Mouse (Mus musculus) liver, adult 2 months (tissue): ENCODE measurements around the gene H2-DMb1. TPM values are rescaled to one million over a fixed set of nuclear protein-coding genes. Genes with fewer than 3 reads are reported as not detected.

Experiments
- DNase-seq: peaks from one replicate; pipeline ENCODE4 v3.0.0-alpha.2; 2011; ENCODE audit warnings: low read depth, low spot score; ENCODE audit errors: extremely low read depth
- H3K27ac ChIP-seq: fragments of 200-500 bp; replicated peaks from 2 replicates; pipeline ENCODE4 v1.5.1; 2012; ENCODE audit warnings: low read depth, mild to moderate bottlenecking, control low read depth, inconsistent platforms, low read length; ENCODE audit not compliant: insufficient read depth
- H3K27me3 ChIP-seq: fragments of 200-500 bp; 2 replicates; pipeline ENCODE4 v1.6.1; 2012; ENCODE audit warnings: mild to moderate bottlenecking, moderate library complexity, low read length, inconsistent platforms; ENCODE audit not compliant: control insufficient read depth, insufficient read depth
- H3K36me3 ChIP-seq: fragments of 200-500 bp; 2 replicates; pipeline ENCODE4 v1.6.1; 2012; ENCODE audit warnings: low read length, inconsistent platforms; ENCODE audit not compliant: control insufficient read depth, insufficient read depth
- H3K4me1 ChIP-seq: fragments of 200-500 bp; 2 replicates; pipeline ENCODE4 v1.6.1; 2011; ENCODE audit warnings: low read length; ENCODE audit not compliant: control insufficient read depth, insufficient read depth
- H3K4me3 ChIP-seq: fragments of 200-500 bp; 2 replicates; pipeline ENCODE4 v1.5.1; 2011; ENCODE audit warnings: low read depth, mild to moderate bottlenecking, control low read depth, low read length, moderate library complexity; ENCODE audit not compliant: insufficient read depth
- H3K79me2 ChIP-seq: fragments of 200-500 bp; 2 replicates; pipeline ENCODE4 v1.6.1; 2012; ENCODE audit warnings: inconsistent platforms, mild to moderate bottlenecking, low read length, moderate library complexity; ENCODE audit not compliant: control insufficient read depth, insufficient read depth
- H3K9ac ChIP-seq: fragments of 200-500 bp; 2 replicates; pipeline ENCODE4 v1.6.1; 2012; ENCODE audit warnings: low read depth, mild to moderate bottlenecking, control low read depth, inconsistent platforms, low read length
- CTCF ChIP-seq: fragments of 200-500 bp; IDR thresholded peaks from 2 replicates; pipeline ENCODE4 v1.5.1; 2011; ENCODE audit warnings: low read depth, low read length, control low read depth
- POLR2A ChIP-seq: fragments of 200-500 bp; IDR thresholded peaks from 2 replicates; pipeline ENCODE4 v1.6.1; 2011; ENCODE audit warnings: low read length, control low read depth; ENCODE audit not compliant: insufficient read depth; ENCODE audit errors: extremely low read depth
- WGBS: fragments of 180-500 bp; shearing (Covaris S2); methylation state at CpG from one replicate; pipeline ENCODE4 v1.1.7; 2018; 5-methylcytosine and 5-hydroxymethylcytosine counted together
- polyA plus RNA-seq: library from polyadenylated mRNA; depleted of rRNA; stranded (reverse); fragments of >200 nt; gene quantifications from 2 replicates; pipeline ENCODE4 v1.2.3, GENCODE M21; 2012
- total RNA-seq: library from RNA; depleted of rRNA; stranded (reverse); fragments of >200 nt; gene quantifications from 2 replicates; pipeline ENCODE4 v1.2.3, GENCODE M21; 2014

The H2-DMb1 gene
- total and polyA plus RNA-seq, 2 experiments: 4.2 to 14.5 TPM

DNA sequence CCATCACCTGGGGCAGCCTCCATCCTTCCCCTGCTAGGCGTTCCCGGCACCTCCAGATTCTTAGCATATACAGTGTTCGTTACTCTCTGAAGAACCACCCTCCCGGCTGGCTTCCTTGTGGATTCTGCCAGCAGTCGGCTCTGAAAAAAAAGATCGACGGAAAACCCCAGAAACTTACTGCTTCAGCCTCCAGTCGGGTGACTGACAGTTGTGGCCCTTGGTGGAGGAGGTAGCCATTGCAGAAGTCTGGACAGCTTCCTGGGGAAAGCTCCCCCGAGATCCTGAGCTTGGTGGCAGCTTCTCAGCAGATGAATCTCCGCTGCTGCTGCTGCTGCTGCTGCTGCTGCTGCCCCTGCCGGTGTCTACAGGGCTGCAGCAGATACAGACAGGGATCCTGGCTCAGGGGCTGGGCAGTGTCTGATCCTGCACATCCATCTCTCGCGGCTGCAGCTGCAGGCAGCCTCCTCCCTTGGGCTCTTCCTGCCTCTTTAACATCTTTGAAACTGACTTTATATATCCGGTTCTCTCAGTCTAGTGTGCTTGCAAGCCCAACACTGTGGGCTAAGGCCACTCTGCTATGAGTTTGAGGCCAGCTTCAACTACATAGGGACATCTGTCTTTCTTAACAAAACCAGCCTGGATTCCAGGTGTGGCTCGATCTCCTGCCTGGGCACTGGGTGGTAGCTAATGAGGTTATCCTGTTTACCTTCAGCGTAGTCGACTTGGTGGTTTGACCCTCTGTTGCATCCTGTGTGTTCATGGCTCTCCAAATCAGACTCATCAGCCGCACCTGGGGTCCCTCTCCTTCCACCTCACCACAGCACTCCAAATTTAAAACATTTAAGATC, 23.7 kb upstream of the H2-DMb1 start:
- H3K4me3 ChIP-seq: no peak overlapping the region
- no peaks in the 10 kb centered on the region for H3K79me2 ChIP-seq
- no peak overlapping the region for H3K9ac ChIP-seq
- no peak for DNase-seq
- H3K27me3 ChIP-seq: no peaks in the 10 kb centered on the region
- no peaks in the 10 kb centered on the region for H3K36me3 ChIP-seq
- H3K27ac ChIP-seq: no peak overlapping the region
- 24% methylated on average over 18 of the region's 18 CpGs for WGBS
- TF ChIP-seq CTCF: no peak
- TF ChIP-seq POLR2A: no peak
- H3K4me1 ChIP-seq: peaks cover 7% of the 10 kb centered on the region

DNA sequence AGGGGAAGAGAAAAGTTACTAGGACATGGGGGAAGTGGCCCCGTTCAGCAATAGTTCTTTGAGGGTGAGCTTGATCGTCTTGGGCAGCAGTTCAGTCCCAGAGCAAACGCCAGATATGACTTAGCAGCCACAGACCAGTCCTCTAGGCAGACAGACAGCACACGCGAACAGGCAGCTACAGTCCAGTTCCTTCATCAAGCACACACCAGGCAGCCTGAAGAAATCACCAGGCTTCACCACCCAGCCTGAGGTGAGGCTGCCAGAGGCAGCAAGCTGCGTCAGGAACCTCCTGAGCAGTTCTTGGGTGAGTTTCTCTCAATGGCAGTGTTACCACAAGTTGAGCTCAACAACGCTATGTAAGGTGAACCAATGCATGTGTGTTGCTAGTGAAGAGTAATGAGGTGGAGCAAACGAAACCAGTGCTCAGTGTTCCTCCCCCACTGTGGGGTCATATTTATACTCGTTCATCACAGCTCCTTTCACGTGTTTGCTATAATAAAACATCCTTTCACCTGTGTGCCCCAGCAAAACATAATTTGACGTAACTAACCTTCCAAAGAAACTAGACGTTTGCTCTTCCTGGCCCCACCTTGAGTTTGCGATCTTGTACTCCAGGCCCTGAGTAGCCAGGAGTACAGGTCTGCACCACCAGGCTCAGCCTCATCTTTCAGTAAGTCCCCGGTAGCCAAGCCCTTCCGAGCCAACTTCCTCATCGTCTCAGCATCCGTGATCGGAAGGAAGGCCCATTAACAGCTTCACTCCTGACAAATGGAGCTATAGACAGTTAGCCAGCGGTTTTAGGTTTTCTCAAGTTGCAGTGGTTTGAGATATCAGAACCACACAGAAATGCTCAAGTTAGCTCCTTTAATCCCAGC, 22.6 kb upstream of the H2-DMb1 start:
- 65% methylated on average over 19 of the region's 19 CpGs for WGBS
- Histone ChIP-seq H3K9ac (no peak overlapping the region), H3K79me2 (no peaks in the 10 kb centered on the region), H3K4me3 (no peak overlapping the region), H3K36me3 (no peaks in the 10 kb centered on the region), H3K27ac (no peak overlapping the region), H3K27me3 (no peaks in the 10 kb centered on the region), H3K4me1 (peaks cover 7% of the 10 kb centered on the region)
- no peak for TF ChIP-seq POLR2A
- no peak for TF ChIP-seq CTCF
- DNase-seq: no peak

DNA sequence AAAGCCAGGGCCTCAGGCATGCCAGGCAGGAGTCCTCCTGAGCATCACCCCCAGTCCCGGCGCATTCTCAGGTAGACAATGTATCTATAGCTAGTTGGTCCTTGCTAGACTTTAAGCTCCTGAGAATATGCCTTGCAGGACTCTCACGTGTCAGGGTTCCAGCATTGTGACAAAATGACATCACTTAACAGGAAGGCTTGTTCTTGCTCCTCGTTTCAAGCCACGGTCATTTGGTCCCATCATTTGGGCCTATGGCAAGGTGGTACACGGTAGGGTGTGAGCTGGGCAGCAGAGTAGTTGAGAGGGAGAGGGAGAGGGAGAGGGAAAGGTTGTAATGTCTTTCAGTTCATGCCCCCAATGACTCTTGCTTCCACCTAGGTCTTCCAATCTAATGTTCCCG, 21.0 kb upstream of the H2-DMb1 start:
- no peak for TF ChIP-seq CTCF
- TF ChIP-seq POLR2A: no peak
- Histone ChIP-seq H3K4me3 (no peak overlapping the region), H3K27me3 (no peaks in the 10 kb centered on the region), H3K4me1 (peaks cover 6% of the 10 kb centered on the region), H3K36me3 (no peaks in the 10 kb centered on the region), H3K79me2 (no peaks in the 10 kb centered on the region), H3K9ac (no peak overlapping the region), H3K27ac (no peak overlapping the region)
- WGBS: 82% methylated on average over 7 of the region's 7 CpGs
- no peak for DNase-seq

DNA sequence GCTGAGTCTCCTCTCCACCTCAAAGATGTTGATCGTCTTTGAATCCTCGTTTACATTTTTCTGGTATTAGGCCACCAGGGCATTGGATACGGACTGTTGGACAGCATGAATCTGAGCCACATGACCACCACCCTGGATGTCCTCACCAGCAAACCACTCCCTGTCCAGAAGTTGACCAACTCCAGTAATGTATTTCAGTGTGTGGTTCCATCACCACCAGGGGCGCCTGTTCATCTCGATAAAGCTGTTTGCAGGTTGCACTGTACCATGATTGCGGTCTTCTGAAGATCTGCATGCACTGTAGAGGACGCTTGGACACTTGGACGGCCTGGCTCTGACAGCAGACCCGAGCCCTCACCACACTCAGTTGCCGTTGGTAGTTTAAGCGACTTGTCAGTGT, 19.6 kb upstream of the H2-DMb1 start:
- H3K79me2 ChIP-seq: no peaks in the 10 kb centered on the region
- WGBS: 82% methylated on average over 11 of the region's 11 CpGs
- no peak overlapping the region for H3K4me3 ChIP-seq
- TF ChIP-seq CTCF: no peak
- no peak for TF ChIP-seq POLR2A
- DNase-seq: no peak
- H3K27me3 ChIP-seq: 0 out of 2 replicates have a peak, but pooled peaks cover under 1% of the 10 kb centered on the region
- H3K27ac ChIP-seq: no peak overlapping the region
- no peaks in the 10 kb centered on the region for H3K36me3 ChIP-seq
- H3K4me1 ChIP-seq: no peaks in the 10 kb centered on the region
- H3K9ac ChIP-seq: no peak overlapping the region

DNA sequence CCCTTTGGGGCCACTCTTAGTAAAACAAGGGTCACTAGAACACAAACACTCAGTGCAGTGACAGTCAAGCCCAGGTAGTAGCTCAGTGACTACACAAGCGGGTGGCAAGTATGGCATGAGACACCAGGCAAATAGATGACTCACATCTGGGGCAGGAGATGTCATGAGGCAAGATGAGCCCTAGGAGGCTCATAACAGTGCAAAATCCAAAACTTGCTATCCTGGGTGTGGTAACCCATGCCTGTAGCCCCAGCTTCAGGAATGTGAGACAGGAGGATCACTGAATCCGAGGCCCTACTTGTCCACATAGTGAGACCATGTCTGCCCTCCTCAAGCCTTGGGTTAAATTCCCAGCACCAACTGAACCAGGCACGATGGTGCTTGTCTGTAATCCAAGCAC, 18.4 kb upstream of the H2-DMb1 start:
- no peaks in the 10 kb centered on the region for H3K36me3 ChIP-seq
- H3K4me1 ChIP-seq: no peaks in the 10 kb centered on the region
- 64% methylated on average over 3 of the region's 3 CpGs for WGBS
- H3K9ac ChIP-seq: no peak overlapping the region
- no peak overlapping the region for H3K27ac ChIP-seq
- H3K79me2 ChIP-seq: no peaks in the 10 kb centered on the region
- TF ChIP-seq CTCF (no peak), POLR2A (no peak)
- DNase-seq: no peak
- H3K4me3 ChIP-seq: no peak overlapping the region
- 0 out of 2 replicates have a peak, but pooled peaks cover 3% of the 10 kb centered on the region for H3K27me3 ChIP-seq
